Comparison of ENCODE assay signal across 8 mouse cellular contexts in the genomic region with DNA sequence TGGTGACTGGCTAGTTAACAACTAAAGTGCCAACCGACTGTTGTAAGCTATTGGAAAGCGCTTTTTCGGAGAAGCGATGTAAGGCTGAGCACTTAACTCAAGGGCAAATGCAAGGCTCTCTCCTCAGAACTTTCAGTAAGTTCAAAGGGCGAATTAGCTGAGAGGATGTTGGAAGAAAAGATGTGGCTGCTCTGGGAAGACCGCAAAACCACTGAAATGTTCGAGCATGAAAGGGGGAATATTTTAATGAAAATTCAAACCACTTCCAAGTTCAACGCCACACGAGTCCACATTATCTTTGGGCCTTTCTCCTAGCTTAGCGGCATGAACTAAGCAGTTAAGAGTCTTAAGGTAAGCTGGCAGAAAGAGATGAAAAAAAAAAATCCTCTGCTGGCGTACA. TPM values are rescaled to one million over a fixed set of nuclear protein-coding genes. Genes with fewer than 3 reads are reported as not detected.
DNase-seq lines count a peak whose midpoint lies in the region; ATAC-seq and TF ChIP-seq lines count a peak whose summit lies in the region.

No protein-coding gene starts in this region.

- no peak for TF ChIP-seq CTCF in bone marrow, adult 2 months (IDR thresholded peaks at IDR 0.05; ENCODE audit: control insufficient read depth, insufficient read depth, low read length)
- no peak for TF ChIP-seq CTCF in midbrain, postnatal 0 days (IDR thresholded peaks at IDR 0.05)

- H3K4me3 ChIP-seq in kidney, embryonic 15.5 days (replicated peaks), result peak overlapping the region; percentile 77
- H3K4me3 ChIP-seq in bone marrow, adult 2 months (replicated peaks; ENCODE audit: control insufficient read depth, low read depth, low read length), result peak overlapping the region; percentile 97
- H3K4me3 ChIP-seq in hindbrain, embryonic 13.5 days, result peak overlapping the region; percentile 85
- H3K4me3 ChIP-seq in midbrain, postnatal 0 days (ENCODE audit: low read depth, low read length), result peak overlapping the region; percentile 80

- peak overlapping the region; percentile 69 for H3K9ac ChIP-seq in kidney, embryonic 15.5 days
- peak overlapping the region; percentile 83 for H3K9ac ChIP-seq in hindbrain, embryonic 13.5 days
- 0 out of 2 replicates have a peak overlapping the region, but pooled peaks have one; percentile 86 for H3K9ac ChIP-seq in midbrain, postnatal 0 days (replicated peaks; ENCODE audit: low read length, poor library complexity, severe bottlenecking)

- DNase-seq in kidney, postnatal 25 days, result no peak
- no peak for DNase-seq in midbrain, postnatal 0 days (ENCODE audit: low spot score)
- DNase-seq in layer of hippocampus, postnatal 36 days, result no peak
- DNase-seq in gastrocnemius, postnatal 25 days, result no peak
- no peak for DNase-seq in yolk sac, embryonic 10.5 days (ENCODE audit: low spot score)

- H3K9me3 ChIP-seq in kidney, embryonic 15.5 days (replicated peaks), result no peaks in the 10 kb centered on the region
- H3K9me3 ChIP-seq in hindbrain, embryonic 13.5 days, result no peaks in the 10 kb centered on the region
- no peaks in the 10 kb centered on the region for H3K9me3 ChIP-seq in midbrain, postnatal 0 days (ENCODE audit: low read length)

- peaks cover 23% of the 10 kb centered on the region for H3K4me1 ChIP-seq in kidney, embryonic 15.5 days
- H3K4me1 ChIP-seq in bone marrow, adult 2 months (ENCODE audit: control insufficient read depth, insufficient read depth, low read length), result peaks cover 3% of the 10 kb centered on the region
- peaks cover 36% of the 10 kb centered on the region for H3K4me1 ChIP-seq in hindbrain, embryonic 13.5 days (replicated peaks)
- H3K4me1 ChIP-seq in midbrain, postnatal 0 days (ENCODE audit: insufficient read depth, low read length), result peaks cover 7% of the 10 kb centered on the region

- H3K36me3 ChIP-seq in kidney, embryonic 15.5 days, result peaks cover 16% of the 10 kb centered on the region; the same call in 1 of the 2 replicates
- H3K36me3 ChIP-seq in hindbrain, embryonic 13.5 days, result peaks cover 5% of the 10 kb centered on the region
- no peaks in the 10 kb centered on the region; the same call in 1 of the 2 replicates for H3K36me3 ChIP-seq in midbrain, postnatal 0 days (ENCODE audit: insufficient read depth, low read length)

- TF ChIP-seq POLR2A in bone marrow, adult 2 months (IDR thresholded peaks at IDR 0.05; ENCODE audit: borderline replicate concordance, control insufficient read depth, low read depth, low read length), result no peak

- WGBS in kidney, embryonic 15.5 days, result 4% methylated on average over 11 of the region's 11 CpGs
- 7% methylated on average over 11 of the region's 11 CpGs for WGBS in bone marrow, adult 2 months
- WGBS in hindbrain, embryonic 13.5 days, result 11% methylated on average over 11 of the region's 11 CpGs
- 10% methylated on average over 11 of the region's 11 CpGs for WGBS in midbrain, postnatal 0 days

- peak overlapping the region; percentile 100 for H3K27ac ChIP-seq in kidney, embryonic 15.5 days
- no peak overlapping the region for H3K27ac ChIP-seq in bone marrow, adult 2 months (ENCODE audit: control insufficient read depth, insufficient read depth, low read depth, low read length, poor library complexity)
- peak overlapping the region; percentile 100 for H3K27ac ChIP-seq in hindbrain, embryonic 13.5 days
- H3K27ac ChIP-seq in midbrain, postnatal 0 days (ENCODE audit: low read depth, low read length), result peak overlapping the region; percentile 98

- no peaks in the 10 kb centered on the region for H3K27me3 ChIP-seq in kidney, embryonic 15.5 days
- H3K27me3 ChIP-seq in hindbrain, embryonic 13.5 days, result no peaks in the 10 kb centered on the region
- H3K27me3 ChIP-seq in midbrain, postnatal 0 days (ENCODE audit: insufficient read depth, low read length), result no peaks in the 10 kb centered on the region

- H3K4me2 ChIP-seq in kidney, embryonic 15.5 days, result peak overlapping the region; percentile 76
- H3K4me2 ChIP-seq in hindbrain, embryonic 13.5 days, result peak overlapping the region; percentile 81
- H3K4me2 ChIP-seq in midbrain, postnatal 0 days (ENCODE audit: low read depth, low read length, poor library complexity, severe bottlenecking), result peak overlapping the region; percentile 79

- no peak for ATAC-seq in kidney, embryonic 15.5 days (replicated peaks; ENCODE audit: low FRiP score)
- no peak for ATAC-seq in hindbrain, embryonic 13.5 days (ENCODE audit: low FRiP score)
- no peak for ATAC-seq in midbrain, postnatal 0 days (ENCODE audit: low FRiP score)

RNA-seq across cellular contexts. Expression of gene Mier1, which starts 0.8 kb away (rescaled TPM):
- 45.1 and 45.8 TPM in 2 replicates for polyA plus RNA-seq in kidney, embryonic 15.5 days (2015; fragmentation: Nextera tagmentation; extraction: Ambion mirVana)
- 42.3 and 78.0 TPM in 2 replicates for polyA plus RNA-seq in bone marrow, adult 2 months (2011; ENCODE audit: insufficient read depth, insufficient read length, low replicate concordance, missing spikeins)
- polyA plus RNA-seq in hindbrain, embryonic 13.5 days (2015; fragmentation: Nextera tagmentation; extraction: Ambion mirVana), result 36.6 and 37.1 TPM in 2 replicates
- total RNA-seq in midbrain, postnatal 0 days (2014; rRNA removed), result 30.6 and 49.7 TPM in 2 replicates
- polyA plus RNA-seq in midbrain, postnatal 0 days (2015; fragmentation: Nextera tagmentation; extraction: Ambion mirVana), result 25.3 and 32.8 TPM in 2 replicates
- 10 to 100 TPM; 45.1 to 55.8 TPM for total RNA-seq in layer of hippocampus, postnatal 36 days (2021)
- total RNA-seq in gastrocnemius, postnatal 25 days (2021), result 10 to 100 TPM; 17.3 to 20.3 TPM

RNA-seq across cellular contexts. Expression of gene Wdr78, which starts 1.0 kb away (rescaled TPM):
- 3.5 and 4.0 TPM in 2 replicates for polyA plus RNA-seq in kidney, embryonic 15.5 days (2015; fragmentation: Nextera tagmentation; extraction: Ambion mirVana)
- 0.72 and 2.0 TPM in 2 replicates for polyA plus RNA-seq in bone marrow, adult 2 months (2011; ENCODE audit: insufficient read depth, insufficient read length, low replicate concordance, missing spikeins)
- 5.6 and 6.1 TPM in 2 replicates for polyA plus RNA-seq in hindbrain, embryonic 13.5 days (2015; fragmentation: Nextera tagmentation; extraction: Ambion mirVana)
- 5.1 and 9.1 TPM in 2 replicates for total RNA-seq in midbrain, postnatal 0 days (2014; rRNA removed)
- 2.1 and 2.8 TPM in 2 replicates for polyA plus RNA-seq in midbrain, postnatal 0 days (2015; fragmentation: Nextera tagmentation; extraction: Ambion mirVana)
- total RNA-seq in layer of hippocampus, postnatal 36 days (2021), result 10 to 100 TPM; 15.9 to 16.7 TPM
- total RNA-seq in gastrocnemius, postnatal 25 days (2021), result 1 to 10 TPM in 1 of 2 experiments, under 1 TPM in 1; 0.59 to 1.1 TPM
